Mouse (Mus musculus) CH12.LX (cell line): ENCODE results near the gene Sirt6.

ENCODE experiments used
- CTCF ChIP-seq, 2 experiments: IDR thresholded peaks in 1 of 2; conservative IDR thresholded peaks in 1 of 2; 2 replicates each; pipeline ENCODE4 v1.5.1; 2011 to 2012; ENCODE audit warnings: low read depth in 2 of 2, low read length in 2 of 2, improper control_type of control experiment in 1 of 2, inconsistent platforms in 1 of 2, mild to moderate bottlenecking in 1 of 2, moderate library complexity in 1 of 2
- ELF1 ChIP-seq: IDR thresholded peaks from 2 replicates; pipeline ENCODE4 v1.6.1; 2014; ENCODE audit warnings: low read depth, mild to moderate bottlenecking, inconsistent platforms, low read length, improper control_type of control experiment
- EP300 ChIP-seq: IDR thresholded peaks from 2 replicates; pipeline ENCODE4 v1.6.1; 2011; ENCODE audit warnings: low read length, improper control_type of control experiment
- NRF1 ChIP-seq: IDR thresholded peaks from 2 replicates; pipeline ENCODE4 v1.6.1; 2014; ENCODE audit warnings: low read depth, mild to moderate bottlenecking, inconsistent platforms, low read length, improper control_type of control experiment, moderate library complexity

DNA sequence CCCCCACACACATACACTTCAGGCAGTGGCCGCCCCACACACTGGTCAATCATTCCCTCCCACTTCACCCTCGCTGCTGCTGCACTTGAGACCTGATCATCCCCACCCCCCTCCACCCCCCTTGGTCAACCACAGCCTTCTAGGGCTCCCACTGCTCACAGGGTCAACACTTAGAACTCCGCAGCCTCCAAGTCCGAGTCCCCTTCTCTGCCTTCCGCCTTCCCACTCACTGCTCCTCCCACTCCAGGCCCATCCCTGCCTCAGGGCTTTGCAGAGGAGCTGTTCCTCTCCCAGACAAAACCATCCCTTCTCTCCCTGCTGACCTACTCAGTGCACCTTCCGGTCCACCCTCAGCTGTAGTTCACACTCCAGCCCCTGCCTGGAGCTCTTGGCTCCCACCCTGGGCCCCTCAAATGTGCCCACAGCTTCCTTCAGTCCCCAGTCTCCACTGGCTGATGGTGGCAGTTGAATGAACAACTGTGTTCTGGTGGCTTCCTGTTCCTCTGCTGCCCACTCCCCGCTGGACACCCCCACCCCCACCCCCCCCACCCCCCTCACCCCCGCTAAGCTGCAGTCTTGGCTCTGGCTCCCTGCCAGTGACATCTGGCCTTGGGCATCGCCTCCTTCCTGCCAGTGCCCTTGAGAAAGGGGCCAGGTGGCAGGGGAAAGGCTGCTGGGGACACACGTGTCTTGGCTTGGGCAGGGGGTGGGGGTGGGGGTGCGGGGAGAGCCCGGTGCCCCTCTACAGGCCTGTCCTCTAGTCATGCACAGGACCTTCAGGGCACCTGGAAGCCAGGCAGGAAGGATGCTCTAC is 30.3 kb downstream of the Sirt6 start:
- no peak for TF ChIP-seq CTCF (conservative IDR thresholded peaks at IDR 0.05 in 1 of 2, IDR thresholded peaks at IDR 0.05 in 1 of 2; ENCODE audit: low read depth in 2 of 2, low read length in 2 of 2)
- no peak for TF ChIP-seq NRF1
- no peak for TF ChIP-seq EP300
- no peak for TF ChIP-seq ELF1
